Mouse (Mus musculus) adrenal gland, adult 10 weeks (tissue): ENCODE results near the gene Tex21. TPM values are rescaled to one million over a fixed set of nuclear protein-coding genes. Genes with fewer than 3 reads are reported as not detected.

Experiments
- polyA plus RNA-seq: library from polyadenylated mRNA; stranded (reverse); fragments of 350-450 nt; fragmentation: Illumina TruSeq; extraction: RNeasy Lipid Tissue Mini Kit (QIAGEN cat#74804); gene quantifications from one replicate; pipeline ENCODE4 v1.2.3, GENCODE M21; 2014; ENCODE audit warnings: low read depth, low replicate concordance

The Tex21 gene
- polyA plus RNA-seq: not detected

DNA sequence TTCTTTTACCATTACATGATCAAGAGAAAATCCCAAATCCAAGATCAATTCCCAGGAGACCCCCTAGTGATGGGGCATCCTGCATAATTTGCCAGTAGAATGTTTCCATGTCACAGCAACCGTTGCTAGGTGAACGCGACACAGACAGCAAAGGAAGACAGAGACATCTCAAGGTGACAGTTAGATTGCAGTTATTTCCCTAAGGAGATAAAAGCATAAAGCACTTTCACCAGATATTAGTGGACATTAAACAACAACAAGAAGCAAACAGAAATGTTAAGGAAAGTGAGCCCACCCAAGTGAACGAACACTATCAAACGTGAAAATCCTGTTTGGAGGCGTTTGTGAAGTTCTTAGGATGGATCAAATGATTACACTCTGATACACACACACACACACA is at the start of gene Tex21:
Gene Tex21 (minus strand): TSS at position 101 of the 400 bp plus-strand sequence.

DNA sequence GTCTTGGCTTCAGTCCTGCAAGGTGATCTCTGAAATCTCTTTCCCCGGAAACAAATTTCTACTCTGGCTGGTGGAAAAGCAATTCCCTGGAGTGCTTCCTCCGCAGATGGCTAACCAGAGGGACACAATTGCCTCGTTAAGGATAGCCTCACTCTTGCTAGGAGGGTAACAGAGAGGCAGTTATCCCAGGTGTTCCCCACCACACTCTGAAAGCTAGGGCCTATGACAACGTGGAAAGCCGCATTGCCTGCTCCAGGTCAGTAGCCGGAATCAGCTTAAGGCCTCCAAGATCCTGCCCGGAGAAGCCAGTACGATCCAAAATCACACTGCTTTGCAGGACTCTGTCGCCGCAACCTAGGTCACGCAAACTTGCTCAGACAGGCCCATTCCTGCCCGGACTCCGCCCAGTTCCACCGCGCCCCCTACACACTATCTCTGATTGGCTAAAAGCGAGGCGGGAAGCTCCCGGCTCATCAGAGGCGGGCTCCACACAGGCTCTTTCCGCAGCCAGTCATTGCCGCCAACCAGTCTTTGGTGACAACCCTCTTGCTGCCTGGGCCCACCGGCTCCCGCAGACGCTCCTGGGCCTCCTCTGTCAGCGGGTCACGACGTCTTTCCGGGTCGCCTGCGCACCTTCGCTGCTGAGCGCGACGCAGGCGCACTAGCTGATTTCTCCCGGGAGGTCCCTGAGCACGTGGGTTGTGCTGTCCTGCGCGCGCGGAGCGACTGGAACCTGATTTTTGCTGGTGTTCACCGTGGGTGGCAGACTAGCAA is 8.4 kb upstream of the Tex21 start, which contains the start of gene Mthfd1:
Gene Mthfd1 (plus strand): TSS at position 574 of the 774 bp plus-strand sequence.

DNA sequence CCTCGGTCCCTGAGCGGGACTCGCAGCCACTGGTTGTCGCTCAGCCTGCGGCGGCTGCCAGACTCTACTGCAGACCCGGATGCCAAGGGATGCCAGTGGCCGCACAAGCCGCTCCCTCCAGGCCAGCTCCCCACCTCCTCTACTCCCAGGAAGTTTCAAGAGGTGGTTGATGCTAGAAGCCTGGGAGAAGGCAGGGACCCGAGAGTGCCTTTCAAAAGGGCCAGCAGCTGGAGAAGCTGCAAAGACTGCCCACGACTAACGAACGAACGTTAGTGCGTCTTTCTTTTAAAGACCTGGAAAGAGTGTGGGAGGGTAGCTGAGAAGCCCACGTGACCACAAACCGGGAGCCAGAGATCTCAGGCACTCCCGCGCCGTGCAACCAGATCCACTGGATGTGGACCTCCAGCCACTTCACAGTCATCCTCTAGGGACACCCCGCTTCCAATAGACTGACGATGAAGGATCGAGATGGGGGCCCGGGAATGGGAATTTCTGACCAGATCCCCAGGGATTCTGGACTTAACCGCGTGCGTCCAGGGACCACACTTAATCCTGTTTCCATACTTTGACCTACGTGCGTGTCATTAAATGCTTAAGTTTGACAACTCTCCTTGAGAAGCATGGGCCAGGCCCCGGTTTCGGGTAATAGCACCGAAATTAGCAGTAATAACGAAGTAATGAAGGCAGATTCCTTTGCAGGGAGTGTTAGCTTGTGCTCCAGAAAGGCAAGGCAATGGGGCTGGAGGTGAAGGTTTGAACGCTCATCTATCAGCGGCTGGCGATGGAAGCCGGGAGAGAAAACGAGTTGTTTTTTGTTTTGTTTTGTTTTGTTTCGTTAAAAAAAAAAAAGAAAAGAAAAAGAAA is 69.3 kb downstream of the Tex21 start, which contains the start of gene Esr2:
Gene Esr2 (minus strand): TSS at position 260 of the 864 bp plus-strand sequence.

Other genes with a start within 250 kb of the Tex21 start
- gene Esr2, start 69.5 kb downstream of the Tex21 start, polyA plus RNA-seq: not detected
- 24.8 TPM for gene Mthfd1, start 8.6 kb upstream of the Tex21 start, polyA plus RNA-seq
- 0.99 TPM for gene Akap5, start 78.1 kb upstream of the Tex21 start, polyA plus RNA-seq
- 21.6 TPM for gene Zbtb25, start 122.9 kb upstream of the Tex21 start, polyA plus RNA-seq
- gene Zbtb1, start 123.5 kb upstream of the Tex21 start, polyA plus RNA-seq: 14.1 TPM
- 10.0 TPM for gene Hspa2, start 157.4 kb upstream of the Tex21 start, polyA plus RNA-seq
- gene Ppp1r36, start 170.8 kb upstream of the Tex21 start, polyA plus RNA-seq: not detected